In the genomic region with DNA sequence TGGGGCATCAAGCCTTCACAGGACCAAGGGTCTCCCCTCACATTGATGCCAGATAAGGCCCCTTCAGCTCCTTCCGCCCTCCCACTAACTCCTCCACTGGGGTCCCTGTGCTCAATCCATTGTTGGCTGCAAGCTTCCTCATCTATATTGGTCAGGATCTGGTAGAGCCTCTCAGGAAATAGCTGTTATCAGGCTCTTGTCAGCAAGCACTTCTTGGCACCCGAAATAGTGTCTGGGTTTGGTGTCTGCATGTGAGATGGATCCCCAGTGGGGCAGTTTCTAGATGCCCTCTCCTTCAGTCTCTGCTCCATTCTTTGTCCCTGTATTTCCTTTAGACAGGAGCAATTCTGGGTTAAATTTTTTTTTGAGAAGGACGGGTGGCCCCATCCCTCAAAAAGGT, we compare ENCODE assay signal across 21 mouse cellular contexts.
"Had no signal": no experiment of that assay in that cellular context is flagged by ENCODE, and none has a peak within 500 bp of the region (broad histone marks: within the 10 kb centered on the region; RNA-seq: fewer than 3 reads in every experiment).

No protein-coding gene starts in this region.

- H3K4me1 ChIP-seq: hindbrain, embryonic 13.5 days; hindbrain, embryonic 15.5 days; limb, embryonic 13.5 days; limb, embryonic 15.5 days; liver, embryonic 12.5 days had no signal

- H3K27ac ChIP-seq: hindbrain, embryonic 13.5 days; hindbrain, embryonic 15.5 days; hindbrain, postnatal 0 days; layer of hippocampus, adult 2 months; left cerebral cortex, adult 2 months; limb, embryonic 13.5 days; limb, embryonic 15.5 days; liver, embryonic 12.5 days; liver, embryonic 14.5 days had no signal

- H3K36me3 ChIP-seq: hindbrain, embryonic 13.5 days; hindbrain, embryonic 15.5 days; limb, embryonic 13.5 days; limb, embryonic 15.5 days; liver, embryonic 12.5 days had no signal

- DNase-seq: forebrain, postnatal 0 days; gastrocnemius, postnatal 14 days; gastrocnemius, postnatal 36 days; heart, adult 18-20 months; heart, postnatal 10 days; kidney, adult 11 months; kidney, adult 8-10 months; kidney, postnatal 10 days; kidney, postnatal 25 days; kidney, postnatal 4 days; left cerebral cortex, postnatal 4 days had no signal

- H3K27me3 ChIP-seq: hindbrain, embryonic 13.5 days; hindbrain, embryonic 15.5 days; limb, embryonic 13.5 days; limb, embryonic 15.5 days; liver, embryonic 12.5 days had no signal

- H3K9ac ChIP-seq: forebrain, postnatal 0 days; hindbrain, embryonic 13.5 days; hindbrain, embryonic 15.5 days; limb, embryonic 13.5 days; limb, embryonic 15.5 days; liver, embryonic 12.5 days; liver, embryonic 14.5 days had no signal

- H3K4me3 ChIP-seq: hindbrain, embryonic 13.5 days; hindbrain, embryonic 15.5 days; layer of hippocampus, adult 2 months; left cerebral cortex, adult 2 months; limb, embryonic 13.5 days; limb, embryonic 15.5 days; liver, embryonic 12.5 days had no signal

- ATAC-seq: forebrain, postnatal 0 days; hindbrain, postnatal 0 days; intestine, embryonic 16.5 days; liver, embryonic 12.5 days had no signal

- H3K9me3 ChIP-seq: hindbrain, embryonic 13.5 days; hindbrain, embryonic 15.5 days; limb, embryonic 13.5 days; limb, embryonic 15.5 days; liver, embryonic 12.5 days had no signal

- H3K4me2 ChIP-seq: hindbrain, embryonic 13.5 days; hindbrain, embryonic 15.5 days; limb, embryonic 13.5 days; limb, embryonic 15.5 days; liver, embryonic 12.5 days had no signal
